Mouse (Mus musculus) forebrain, embryonic 13.5 days (tissue): ENCODE data around the gene Phf7. TPM values are rescaled to one million over a fixed set of nuclear protein-coding genes. Genes with fewer than 3 reads are reported as not detected.

Source experiments
- ATAC-seq: fragments of 200-750 bp; cut with Nextera tagmentation; 2 replicates; pipeline ENCODE4 v1.8.0; 2017
- H3K27ac ChIP-seq: fragments of 300-500 bp; sonication (generic); 2 replicates; pipeline ENCODE4 v1.5.1; 2015; ENCODE audit warnings: inconsistent platforms, mild to moderate bottlenecking, moderate library complexity
- H3K27me3 ChIP-seq: fragments of 300-500 bp; sonication (generic); 2 replicates; pipeline ENCODE4 v1.6.1; 2015; ENCODE audit warnings: mild to moderate bottlenecking, inconsistent platforms
- H3K36me3 ChIP-seq: fragments of 300-500 bp; sonication (generic); 2 replicates; pipeline ENCODE4 v1.6.1; 2015; ENCODE audit warnings: mild to moderate bottlenecking, inconsistent platforms; ENCODE audit not compliant: poor library complexity, severe bottlenecking
- H3K4me1 ChIP-seq: fragments of 300-500 bp; sonication (generic); 2 replicates; pipeline ENCODE4 v1.6.1; 2015; ENCODE audit warnings: inconsistent platforms
- H3K4me2 ChIP-seq: fragments of 300-500 bp; sonication (generic); 2 replicates; pipeline ENCODE4 v1.6.1; 2015; ENCODE audit warnings: inconsistent platforms, mild to moderate bottlenecking, moderate library complexity
- H3K4me3 ChIP-seq: fragments of 300-500 bp; sonication (generic); 2 replicates; pipeline ENCODE4 v1.5.1; 2015; ENCODE audit warnings: mild to moderate bottlenecking, inconsistent platforms
- H3K9ac ChIP-seq: fragments of 300-500 bp; sonication (generic); 2 replicates; pipeline ENCODE4 v1.6.1; 2015; ENCODE audit warnings: mild to moderate bottlenecking, inconsistent platforms
- H3K9me3 ChIP-seq: fragments of 300-500 bp; sonication (generic); replicated peaks from 2 replicates; pipeline ENCODE4 v1.6.1; 2016; ENCODE audit warnings: inconsistent platforms
- WGBS: fragments of 180-500 bp; shearing (Covaris S2); methylation state at CpG from one replicate; pipeline ENCODE4 v1.1.7; 2015; 5-methylcytosine and 5-hydroxymethylcytosine counted together
- polyA plus RNA-seq: library from polyadenylated mRNA; unstranded; fragments of >200 nt; fragmentation: Nextera tagmentation; extraction: Ambion mirVana; gene quantifications from 2 replicates; pipeline ENCODE4 v1.2.1, GENCODE M21; 2015

Phf7 gene
- polyA plus RNA-seq, 1 experiment from 2014 or later: 14.7 TPM

DNA sequence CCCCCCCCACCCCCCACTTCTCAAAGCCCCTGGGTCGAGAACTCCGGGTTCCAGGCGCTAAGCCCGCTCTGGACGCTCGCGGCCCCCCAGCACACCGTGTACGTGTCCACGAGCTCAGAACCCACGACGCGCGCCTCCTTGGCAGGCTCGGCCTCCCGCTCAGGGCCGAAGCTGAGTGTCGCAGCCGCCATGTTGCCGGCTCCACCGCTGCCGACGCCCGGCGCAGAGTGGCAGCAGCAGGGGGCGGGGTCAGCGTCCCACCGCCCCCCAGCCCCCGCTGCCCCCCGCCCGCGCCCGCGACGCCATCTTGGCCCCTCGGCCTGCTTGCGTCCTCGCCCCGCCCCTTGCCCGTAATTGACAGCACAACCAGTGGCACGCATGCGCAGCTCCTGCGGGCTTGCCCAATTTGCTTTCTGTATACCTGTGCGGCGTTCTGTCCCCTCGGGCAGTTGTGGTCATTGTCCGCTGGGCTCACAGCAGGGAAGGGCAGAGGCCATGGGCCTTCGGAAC, 44.6 kb downstream of the Phf7 start:
- peak overlapping the region; percentile 94 for H3K9ac ChIP-seq
- ATAC-seq: peak; percentile 78
- H3K36me3 ChIP-seq: peaks cover 32% of the 10 kb centered on the region
- peaks cover 26% of the 10 kb centered on the region for H3K4me1 ChIP-seq
- H3K4me3 ChIP-seq: peak overlapping the region; percentile 56
- WGBS: 0% methylated on average over 40 of the region's 48 CpGs
- H3K27ac ChIP-seq: peak overlapping the region; percentile 87
- H3K27me3 ChIP-seq: peaks cover 4% of the 10 kb centered on the region; the same call in 1 of the 2 replicates
- peak overlapping the region; percentile 97 for H3K4me2 ChIP-seq
- H3K9me3 ChIP-seq: no peaks in the 10 kb centered on the region

DNA sequence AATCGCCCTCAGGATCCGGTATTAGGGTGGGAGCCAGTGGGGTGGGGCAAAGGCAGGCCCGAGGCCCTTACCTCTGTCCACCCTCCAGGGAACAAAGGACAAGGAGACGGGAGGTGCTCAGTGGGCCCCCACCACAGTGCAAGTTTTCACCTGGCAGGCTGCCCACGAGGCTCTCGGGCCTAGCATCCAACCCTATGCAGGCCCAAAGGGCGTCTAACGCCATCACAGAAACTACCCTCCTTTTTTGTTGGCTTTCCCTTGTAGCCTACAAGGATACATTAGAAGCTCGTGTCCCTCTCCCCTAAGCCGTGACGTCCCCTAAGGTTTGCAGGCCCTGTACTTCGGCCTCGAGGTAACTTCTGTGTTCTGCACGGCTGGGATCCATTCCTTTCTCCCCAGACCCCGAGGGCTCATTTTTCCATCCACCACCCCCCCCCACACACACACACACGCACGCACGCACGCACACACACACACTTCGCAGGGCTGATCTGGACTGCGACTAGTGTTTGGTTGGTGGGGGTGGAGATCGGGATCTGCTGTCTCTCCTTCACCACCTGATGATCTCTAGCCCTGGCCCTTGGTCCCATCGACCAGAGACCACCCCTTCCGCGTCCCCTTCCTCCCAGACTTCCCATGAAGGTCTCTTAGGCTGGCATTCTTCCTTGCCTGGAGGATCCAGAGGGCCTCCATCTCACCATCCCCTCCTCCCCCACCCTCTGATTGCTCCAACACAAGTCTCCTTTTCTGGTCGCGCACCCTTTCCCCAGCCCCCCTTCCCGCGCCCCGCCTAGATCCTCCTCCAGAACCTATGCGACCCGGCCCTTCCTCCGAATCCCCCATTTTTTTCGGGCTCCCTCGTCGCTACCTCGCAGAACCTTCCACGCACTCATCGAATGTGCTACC, 45.3 kb downstream of the Phf7 start:
- Histone ChIP-seq H3K4me1 (peaks cover 26% of the 10 kb centered on the region), H3K4me3 (peak overlapping the region; percentile 56), H3K9me3 (no peaks in the 10 kb centered on the region), H3K36me3 (peaks cover 39% of the 10 kb centered on the region), H3K27ac (peak overlapping the region; percentile 87), H3K27me3 (peaks cover 4% of the 10 kb centered on the region; the same call in 1 of the 2 replicates), H3K4me2 (peak overlapping the region; percentile 97), H3K9ac (peak overlapping the region; percentile 94)
- under 1% methylated on average over 39 of the region's 39 CpGs for WGBS
- peak; percentile 73 for ATAC-seq

DNA sequence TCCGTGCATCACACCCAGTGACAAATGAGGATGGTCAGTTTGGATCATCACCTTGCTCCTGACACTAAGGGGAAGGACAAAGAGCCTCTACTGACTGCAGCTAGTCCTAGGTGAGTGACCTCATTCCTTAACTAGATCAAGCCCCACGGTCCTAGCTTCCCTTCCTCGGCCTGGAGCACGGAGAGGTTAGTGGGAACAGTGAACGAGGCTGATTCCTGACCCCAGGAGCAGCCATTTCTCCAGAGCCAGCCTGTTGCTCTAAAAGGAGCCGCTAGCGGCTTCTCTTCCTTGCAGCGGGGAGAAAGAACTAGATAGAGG, 45.9 kb downstream of the Phf7 start:
- ATAC-seq: no peak
- Histone ChIP-seq H3K4me3 (peak overlapping the region; percentile 56), H3K27ac (peak overlapping the region; percentile 87), H3K4me2 (peak overlapping the region; percentile 97), H3K9me3 (no peaks in the 10 kb centered on the region), H3K4me1 (peaks cover 26% of the 10 kb centered on the region), H3K27me3 (peaks cover 4% of the 10 kb centered on the region; the same call in 1 of the 2 replicates), H3K36me3 (peaks cover 45% of the 10 kb centered on the region), H3K9ac (peak overlapping the region; percentile 94)
- WGBS: 15% methylated on average over 8 of the region's 8 CpGs

DNA sequence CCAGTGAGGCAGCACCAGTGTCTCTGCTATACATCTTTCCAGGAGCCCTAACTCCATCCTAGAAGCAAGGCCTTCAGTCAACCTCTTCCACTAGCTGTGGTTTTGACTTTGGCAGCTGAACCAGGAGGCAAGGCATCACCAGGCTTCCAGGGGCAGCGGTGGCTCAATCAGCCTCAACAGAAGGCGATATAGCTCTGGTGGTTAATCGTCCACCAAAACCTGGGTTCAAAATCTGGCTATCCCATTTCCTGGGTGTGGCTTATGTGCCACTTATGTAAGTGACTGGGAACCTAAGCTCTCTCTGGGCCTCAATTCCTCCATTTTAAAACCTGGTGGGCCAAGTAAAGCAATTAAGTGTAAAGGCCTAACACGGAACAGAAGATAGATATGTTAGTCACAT, 46.3 kb downstream of the Phf7 start:
- peaks cover 4% of the 10 kb centered on the region; the same call in 1 of the 2 replicates for H3K27me3 ChIP-seq
- 75% methylated on average over 4 of the region's 4 CpGs for WGBS
- peak overlapping the region; percentile 56 for H3K4me3 ChIP-seq
- ATAC-seq: no peak
- peaks cover 49% of the 10 kb centered on the region for H3K36me3 ChIP-seq
- peak overlapping the region; percentile 97 for H3K4me2 ChIP-seq
- peaks cover 26% of the 10 kb centered on the region for H3K4me1 ChIP-seq
- H3K9ac ChIP-seq: peak overlapping the region; percentile 94
- peak overlapping the region; percentile 87; the same call in 1 of the 2 replicates for H3K27ac ChIP-seq
- H3K9me3 ChIP-seq: no peaks in the 10 kb centered on the region

DNA sequence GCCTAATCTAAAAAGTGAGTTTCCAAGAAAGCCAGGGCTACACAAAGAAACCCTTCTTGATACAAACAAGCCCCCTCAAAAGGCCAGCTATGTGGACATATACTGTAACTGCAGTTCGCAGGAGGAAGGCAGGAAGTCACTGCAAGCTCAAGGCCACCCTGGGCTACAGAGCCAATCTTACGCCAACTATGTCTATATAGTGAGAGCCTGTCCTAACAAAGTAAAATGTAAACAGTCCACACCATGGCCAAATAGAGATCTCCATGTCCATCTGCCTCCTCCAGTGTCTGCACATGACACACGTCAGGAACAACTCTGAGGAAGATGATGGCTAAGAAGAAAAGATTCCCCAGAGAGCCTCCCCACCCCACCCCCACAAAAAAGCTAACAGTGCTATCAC, 51.1 kb downstream of the Phf7 start:
- WGBS: 90% methylated on average over 3 of the region's 3 CpGs
- Histone ChIP-seq H3K9ac (no peak overlapping the region), H3K4me1 (peaks cover 22% of the 10 kb centered on the region), H3K27me3 (no peaks in the 10 kb centered on the region), H3K9me3 (no peaks in the 10 kb centered on the region), H3K4me2 (no peak overlapping the region), H3K27ac (no peak overlapping the region), H3K36me3 (peaks cover 82% of the 10 kb centered on the region), H3K4me3 (no peak overlapping the region)
- no peak for ATAC-seq

DNA sequence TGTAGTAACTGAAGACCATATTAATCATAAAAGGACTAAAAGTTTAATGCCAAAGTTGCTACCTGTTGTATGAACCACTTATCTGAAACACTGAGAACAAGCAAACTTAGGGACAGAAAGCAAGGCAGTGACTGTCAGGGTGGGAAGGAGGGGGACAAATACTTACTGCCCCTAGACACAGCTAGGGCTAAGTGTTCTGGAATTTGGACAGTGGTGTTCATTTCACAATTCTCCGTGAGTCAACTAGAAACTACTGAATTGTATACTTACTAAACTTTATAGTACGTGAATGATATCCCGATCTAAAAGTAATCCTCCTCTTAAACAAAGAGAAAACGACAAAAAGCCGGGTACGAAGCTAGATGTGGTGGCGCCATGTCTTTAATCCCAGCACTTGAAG, 51.5 kb downstream of the Phf7 start:
- Histone ChIP-seq H3K9me3 (no peaks in the 10 kb centered on the region), H3K27ac (no peak overlapping the region), H3K9ac (no peak overlapping the region), H3K4me2 (no peak overlapping the region), H3K36me3 (peaks cover 85% of the 10 kb centered on the region), H3K4me3 (no peak overlapping the region), H3K4me1 (peaks cover 21% of the 10 kb centered on the region), H3K27me3 (no peaks in the 10 kb centered on the region)
- 92% methylated on average over 7 of the region's 7 CpGs for WGBS
- ATAC-seq: no peak

DNA sequence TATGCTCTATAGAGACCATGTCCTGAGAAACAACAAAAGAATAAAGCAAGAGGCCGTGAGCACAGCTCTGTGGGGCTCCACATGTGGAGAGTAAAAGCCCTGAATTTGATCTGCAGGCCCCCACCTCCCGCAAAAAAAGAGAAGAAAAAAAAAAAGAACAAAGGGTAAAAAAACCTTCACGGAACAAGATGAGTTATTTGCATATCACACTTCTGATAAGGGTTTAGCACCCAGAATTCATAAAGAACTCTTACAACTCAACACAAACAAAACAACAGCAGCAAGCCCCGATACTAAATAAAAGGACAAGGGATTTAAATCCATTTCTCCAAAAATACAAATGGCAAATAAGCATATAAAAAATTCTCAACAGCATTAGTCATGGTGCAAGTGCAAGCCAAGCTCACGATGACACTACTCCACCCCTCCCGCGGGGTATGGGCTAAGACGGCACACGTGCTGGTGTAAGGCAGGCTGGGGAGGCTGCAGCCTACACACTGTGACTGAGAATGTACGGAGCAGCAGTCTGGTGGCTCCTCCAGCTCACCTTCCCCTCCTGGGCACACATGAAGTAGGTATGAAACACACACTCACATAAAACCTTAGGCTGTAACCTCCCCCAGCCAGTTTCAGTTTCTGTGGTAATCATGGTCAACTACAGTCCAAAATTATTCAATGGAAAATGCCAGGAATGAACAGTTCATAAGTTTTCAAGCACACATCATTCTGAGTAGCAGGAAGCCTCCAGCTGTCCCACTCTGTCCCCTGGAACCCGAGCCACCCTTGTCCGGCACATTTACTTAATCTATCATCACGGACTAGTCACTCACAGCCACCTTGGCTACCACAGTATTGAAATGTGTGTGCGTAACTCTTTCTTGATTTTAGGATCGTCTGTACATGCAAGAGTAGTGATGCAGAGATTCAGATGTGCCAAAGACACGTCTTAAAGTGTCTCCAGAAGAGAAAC, 53.3 kb downstream of the Phf7 start:
- 0 out of 2 replicates have a peak overlapping the region, but pooled peaks have one; percentile 12 for H3K27ac ChIP-seq
- WGBS: 74% methylated on average over 16 of the region's 16 CpGs
- ATAC-seq: no peak
- peaks cover 84% of the 10 kb centered on the region for H3K36me3 ChIP-seq
- H3K9me3 ChIP-seq: no peaks in the 10 kb centered on the region
- H3K4me2 ChIP-seq: no peak overlapping the region
- H3K4me3 ChIP-seq: no peak overlapping the region
- no peak overlapping the region for H3K9ac ChIP-seq
- no peaks in the 10 kb centered on the region for H3K27me3 ChIP-seq
- peaks cover 12% of the 10 kb centered on the region; the same call in 1 of the 2 replicates for H3K4me1 ChIP-seq

DNA sequence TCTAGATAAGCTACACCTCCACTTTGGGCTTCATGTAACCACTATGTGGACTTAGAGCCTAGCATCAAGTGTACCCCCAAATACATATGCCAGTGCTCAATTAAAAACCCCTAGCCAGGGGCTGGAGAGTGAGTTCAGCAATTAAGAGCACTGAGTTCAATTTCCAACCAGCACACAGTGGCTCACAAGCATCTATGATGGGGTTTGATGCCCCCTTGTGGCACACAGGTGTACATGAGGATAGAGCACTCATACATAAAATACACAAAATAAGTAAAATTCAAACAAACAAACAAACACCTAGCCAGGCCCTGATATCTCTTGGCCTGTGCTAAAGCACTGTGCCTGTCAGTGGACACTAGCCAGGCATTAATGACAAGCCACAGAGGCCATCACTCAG, 55.1 kb downstream of the Phf7 start:
- no peak for ATAC-seq
- H3K4me3 ChIP-seq: no peak overlapping the region
- H3K27ac ChIP-seq: no peak overlapping the region
- no peak overlapping the region for H3K9ac ChIP-seq
- H3K4me1 ChIP-seq: peaks cover 12% of the 10 kb centered on the region; the same call in 1 of the 2 replicates
- peaks cover 84% of the 10 kb centered on the region for H3K36me3 ChIP-seq
- H3K27me3 ChIP-seq: no peaks in the 10 kb centered on the region
- H3K4me2 ChIP-seq: no peak overlapping the region
- H3K9me3 ChIP-seq: no peaks in the 10 kb centered on the region

DNA sequence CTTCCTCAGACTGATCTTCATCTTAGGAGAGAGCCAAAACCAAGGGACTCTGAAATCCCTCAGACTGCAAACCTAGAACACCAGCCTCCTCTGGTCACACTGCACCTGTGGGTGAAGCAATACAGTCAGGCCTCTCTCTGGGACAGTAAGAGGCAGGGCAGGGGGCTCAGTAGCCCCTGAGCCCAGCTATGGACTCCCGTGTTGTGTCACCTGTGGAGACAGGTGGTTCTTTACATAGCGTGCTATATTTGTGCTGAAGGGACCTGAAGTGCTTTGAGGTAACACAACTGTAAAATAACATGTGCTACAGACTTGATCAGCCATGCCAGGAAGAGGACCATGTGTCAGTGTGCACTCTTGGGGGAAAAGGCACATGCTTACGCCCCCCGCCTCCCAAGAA, 55.6 kb downstream of the Phf7 start:
- no peak overlapping the region for H3K27ac ChIP-seq
- H3K27me3 ChIP-seq: no peaks in the 10 kb centered on the region
- H3K4me3 ChIP-seq: no peak overlapping the region
- H3K4me1 ChIP-seq: peaks cover 12% of the 10 kb centered on the region; the same call in 1 of the 2 replicates
- H3K36me3 ChIP-seq: peaks cover 84% of the 10 kb centered on the region
- H3K9me3 ChIP-seq: no peaks in the 10 kb centered on the region
- ATAC-seq: no peak
- WGBS: 98% methylated on average over 4 of the region's 4 CpGs
- H3K9ac ChIP-seq: no peak overlapping the region
- no peak overlapping the region for H3K4me2 ChIP-seq

DNA sequence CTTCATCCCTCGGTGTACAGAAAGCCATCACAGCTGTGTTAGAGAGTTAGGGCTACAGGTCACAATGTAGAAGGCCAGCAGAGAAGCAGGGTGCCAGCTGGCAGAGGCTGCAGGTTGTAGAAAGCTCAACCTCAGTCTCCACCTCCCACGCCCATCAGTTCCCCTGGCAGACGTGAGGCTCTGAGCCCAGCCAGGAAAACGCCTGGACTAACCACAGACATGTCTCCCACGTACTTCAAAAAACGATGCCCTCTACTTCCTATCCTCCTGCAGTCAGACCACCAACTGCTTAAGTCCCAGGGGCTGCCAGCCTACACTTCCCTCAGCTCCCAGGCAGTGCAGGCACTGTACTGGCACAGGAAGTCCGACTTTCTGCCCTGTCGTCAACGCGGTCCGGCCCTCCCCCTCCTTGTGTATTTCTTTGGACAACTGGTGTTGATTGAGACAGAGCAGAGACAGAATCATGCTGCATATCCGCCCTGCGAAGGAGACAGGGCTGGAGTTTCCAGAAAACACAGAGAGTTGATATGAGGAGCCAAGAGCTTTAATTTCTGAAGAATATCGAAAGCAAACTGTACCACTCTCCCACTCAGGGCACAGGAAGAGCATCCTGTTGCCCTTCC, 56.1 kb downstream of the Phf7 start:
- H3K4me2 ChIP-seq: no peak overlapping the region
- H3K27ac ChIP-seq: no peak overlapping the region
- no peaks in the 10 kb centered on the region for H3K9me3 ChIP-seq
- H3K9ac ChIP-seq: no peak overlapping the region
- H3K4me1 ChIP-seq: peaks cover 12% of the 10 kb centered on the region; the same call in 1 of the 2 replicates
- no peaks in the 10 kb centered on the region for H3K27me3 ChIP-seq
- no peak overlapping the region for H3K4me3 ChIP-seq
- peaks cover 84% of the 10 kb centered on the region for H3K36me3 ChIP-seq
- WGBS: 88% methylated on average over 14 of the region's 14 CpGs
- no peak for ATAC-seq

DNA sequence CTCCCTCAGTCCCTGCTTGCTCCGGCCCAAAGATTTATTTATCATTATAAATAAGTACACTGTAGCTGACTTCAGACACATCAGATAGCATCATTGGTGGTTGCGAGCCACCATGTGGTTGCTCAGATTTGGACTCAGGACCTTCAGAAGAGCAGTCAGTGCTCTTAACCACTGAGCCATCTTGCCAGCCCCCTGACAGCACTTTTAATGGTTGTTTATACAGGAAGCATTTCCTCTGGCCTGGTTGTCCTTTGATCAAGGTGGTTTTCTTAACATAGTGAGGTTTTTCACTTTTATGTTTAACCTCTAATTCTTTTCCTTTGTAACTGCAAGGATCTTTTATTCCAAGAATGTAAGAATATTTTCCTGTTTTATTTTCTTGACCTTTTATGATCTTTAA, 56.7 kb downstream of the Phf7 start:
- H3K36me3 ChIP-seq: peaks cover 84% of the 10 kb centered on the region
- H3K27me3 ChIP-seq: no peaks in the 10 kb centered on the region
- peaks cover 12% of the 10 kb centered on the region; the same call in 1 of the 2 replicates for H3K4me1 ChIP-seq
- no peak overlapping the region for H3K9ac ChIP-seq
- H3K4me3 ChIP-seq: no peak overlapping the region
- no peaks in the 10 kb centered on the region for H3K9me3 ChIP-seq
- H3K27ac ChIP-seq: no peak overlapping the region
- WGBS: 98% methylated on average over 2 of the region's 2 CpGs
- H3K4me2 ChIP-seq: no peak overlapping the region
- no peak for ATAC-seq
